Mouse (Mus musculus): ENCODE data around the gene Nav2.

Nav2 gene

GRCm38 (mm10) chr7:49064792-49065521 lies 156.4 kb downstream of the Nav2 start:
- no peak for DNase-seq

DNA sequence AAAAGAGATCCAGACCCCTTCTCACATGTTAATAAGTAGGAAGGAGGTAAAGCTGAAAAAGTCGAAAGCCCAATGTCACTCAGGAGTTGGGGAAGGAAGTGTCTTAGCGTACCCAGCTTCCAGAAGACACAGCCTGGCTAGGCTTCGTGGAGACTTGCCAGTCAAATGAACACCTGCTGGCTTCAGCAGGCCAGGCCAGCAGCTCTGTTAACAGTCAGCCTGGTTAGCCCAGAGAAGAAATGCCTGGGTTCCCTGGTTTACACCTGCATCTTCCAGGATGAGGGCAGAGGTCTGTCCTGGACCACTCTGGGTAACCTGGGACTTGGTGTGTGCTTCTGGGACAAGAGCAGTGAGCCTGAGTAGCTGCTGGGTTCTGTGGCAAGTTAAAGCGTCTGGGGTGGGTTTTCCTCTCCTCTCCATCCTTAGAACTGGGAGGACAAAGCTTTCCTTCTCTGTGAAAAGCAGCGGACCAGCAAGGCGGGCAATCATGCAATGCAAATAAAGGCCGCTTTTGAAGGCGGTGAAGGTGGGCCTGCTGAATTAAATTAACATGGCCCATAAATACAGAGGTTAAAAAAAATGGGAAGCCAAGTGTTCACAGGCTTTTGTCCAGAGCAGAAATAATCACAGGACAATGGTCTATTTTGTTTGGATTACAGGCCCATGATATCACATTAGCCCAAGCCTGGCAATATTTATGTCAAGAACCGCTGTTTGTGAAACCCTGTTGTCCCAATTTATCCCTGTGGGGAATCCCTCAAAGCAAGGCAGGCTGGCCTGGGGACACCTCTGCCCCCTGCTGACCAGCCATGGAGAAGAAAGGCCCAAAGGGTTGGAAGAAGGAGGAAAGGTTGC lies 157.3 kb downstream of the Nav2 start:
- DNase-seq: no peak

DNA sequence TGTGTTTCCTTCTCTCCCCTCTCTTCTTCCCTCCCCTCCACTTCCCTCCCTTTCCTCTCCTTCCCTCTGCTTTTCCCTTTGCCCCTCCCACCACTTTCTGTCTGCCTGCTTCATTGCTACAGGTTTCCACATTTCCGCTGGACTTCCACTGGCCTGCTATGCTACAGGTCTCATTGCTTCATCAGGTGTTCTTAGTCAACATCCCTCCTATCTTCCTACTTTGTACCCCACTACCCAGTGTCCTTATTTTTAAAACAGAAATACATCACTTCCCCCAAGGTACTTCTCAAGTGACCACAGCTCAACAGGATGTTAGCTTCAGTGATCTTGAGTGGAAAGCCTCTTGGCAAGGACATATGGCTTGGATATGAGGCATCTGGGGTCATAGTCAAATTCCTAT lies 158.3 kb downstream of the Nav2 start:
- no peak for DNase-seq

DNA sequence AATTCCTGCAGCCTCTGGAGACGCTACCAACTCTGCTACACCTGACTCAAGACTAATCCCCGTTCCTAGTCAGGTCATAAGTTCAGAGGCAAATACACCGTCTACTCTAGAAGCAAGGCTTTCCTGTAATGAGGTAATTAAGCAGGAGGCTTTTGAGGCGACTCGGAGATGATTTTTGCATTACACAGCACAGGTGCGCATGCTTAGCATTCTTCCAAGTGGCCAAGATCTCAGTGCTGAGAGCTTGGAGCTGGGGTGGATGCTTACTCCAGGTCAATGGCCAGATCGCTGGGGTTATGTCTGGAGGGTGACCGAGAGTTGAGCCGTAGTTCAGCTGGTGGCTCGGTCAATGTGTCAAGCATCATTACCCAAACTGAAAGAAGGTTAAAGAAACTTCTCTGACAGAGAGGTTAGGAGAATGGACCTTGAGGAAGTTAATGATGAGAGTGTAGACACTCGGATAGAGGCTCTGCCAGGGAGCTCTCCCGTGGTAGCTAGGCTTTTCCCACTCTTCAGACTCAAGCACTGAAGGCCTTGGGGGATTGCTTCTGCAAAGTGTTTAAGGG lies 161.0 kb downstream of the Nav2 start:
- no peak for DNase-seq

GRCm38 (mm10) chr7:49070621-49071020 lies 162.1 kb downstream of the Nav2 start:
- DNase-seq: no peak

DNA sequence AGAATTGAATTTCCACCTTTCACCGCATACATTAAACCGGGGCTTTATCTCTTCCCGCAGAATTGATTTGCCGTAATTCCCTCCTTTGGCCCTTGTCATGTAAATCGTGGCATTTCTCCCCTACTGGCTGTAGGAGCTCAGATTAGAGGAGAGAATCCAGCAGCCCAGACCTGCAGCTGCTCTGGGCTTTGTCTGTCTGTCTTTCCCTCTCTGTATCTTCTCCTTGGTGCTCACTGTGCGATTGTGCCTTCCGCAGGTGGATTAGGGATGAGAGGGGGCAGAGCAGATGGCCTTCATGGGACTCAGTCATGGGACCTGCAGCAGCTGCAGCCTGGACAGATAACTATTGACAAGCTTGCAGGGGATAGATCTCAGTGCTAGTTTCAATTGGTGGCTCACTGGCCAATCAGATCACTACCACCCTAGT lies 162.6 kb downstream of the Nav2 start:
- no peak for DNase-seq

DNA sequence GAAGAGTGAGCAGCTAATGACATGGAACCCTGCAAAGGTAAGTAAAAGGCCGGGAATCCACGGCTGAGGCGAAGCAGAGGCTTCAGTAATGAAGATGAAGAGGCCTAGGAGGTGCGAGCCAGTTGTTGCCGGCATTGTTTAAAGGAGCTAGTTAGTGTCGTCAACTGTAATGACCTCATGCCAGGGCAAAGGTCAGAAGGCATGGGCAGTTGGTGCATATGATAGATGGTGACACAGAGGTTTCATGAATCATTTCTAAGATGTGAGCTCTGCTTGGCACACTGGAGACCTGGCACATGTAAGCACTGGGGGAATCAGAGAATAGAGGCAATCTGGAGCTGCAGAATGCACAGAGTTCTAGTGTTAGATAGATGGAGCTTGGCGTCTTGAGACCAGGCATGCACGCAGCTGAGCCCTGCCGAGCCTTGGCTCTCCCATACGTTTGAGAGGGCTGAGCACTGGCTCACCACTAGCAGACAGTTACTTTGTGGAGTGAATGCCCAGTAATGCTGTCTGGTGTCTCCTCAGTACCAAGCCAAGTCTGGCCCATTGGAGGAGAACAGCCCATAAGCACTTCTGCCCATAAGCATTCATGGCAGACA lies 166.9 kb downstream of the Nav2 start:
- no peak for DNase-seq

GRCm38 (mm10) chr7:49076283-49076694 lies 167.8 kb downstream of the Nav2 start:
- DNase-seq: no peak

DNA sequence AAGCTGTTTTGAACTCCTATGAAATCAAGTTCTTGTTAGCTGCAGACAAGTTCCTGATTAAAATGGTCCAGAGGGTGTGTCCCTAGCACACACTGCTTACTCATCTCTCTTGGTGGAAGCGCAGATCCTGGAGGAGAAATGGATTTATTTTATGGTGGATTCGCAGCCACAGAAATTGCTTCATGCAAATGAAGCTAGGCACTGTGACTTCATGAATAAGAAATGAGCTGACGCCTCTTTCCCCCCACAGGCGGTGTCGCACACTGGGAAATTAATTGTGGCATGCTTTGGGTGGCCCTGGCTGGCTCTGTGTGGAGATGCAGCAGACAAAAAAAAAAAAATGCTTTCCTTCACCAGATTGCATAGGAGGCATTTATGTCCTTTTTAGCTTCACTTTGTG lies 170.4 kb downstream of the Nav2 start:
- no peak for DNase-seq

DNA sequence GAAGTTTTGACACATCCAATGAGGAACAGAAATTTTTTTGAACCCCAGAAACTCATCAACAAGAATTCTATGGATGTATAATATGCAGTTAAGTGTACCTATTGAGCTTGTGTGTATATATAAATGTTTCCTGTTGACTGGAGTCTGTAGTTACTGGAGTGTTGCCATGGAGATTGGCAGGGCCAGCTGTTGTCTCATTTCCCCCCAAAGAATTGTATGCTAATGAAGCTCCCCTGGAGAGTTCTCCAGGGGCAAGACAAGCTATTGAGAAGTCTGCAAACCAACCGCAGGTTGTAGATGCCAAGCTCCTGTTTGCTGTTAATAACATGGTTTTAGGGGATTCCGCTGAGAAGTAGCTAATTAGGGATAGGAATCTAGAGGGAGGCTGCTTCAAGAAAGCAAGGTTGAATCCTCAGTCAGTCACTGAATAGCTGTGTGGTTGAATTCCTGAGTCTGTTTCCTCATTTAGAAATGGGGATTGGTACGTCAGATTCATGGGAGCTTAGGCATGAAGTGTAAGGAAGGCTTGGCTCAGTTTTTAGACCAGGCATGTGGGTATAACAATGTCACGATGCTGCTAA lies 174.2 kb downstream of the Nav2 start:
- no peak for DNase-seq

DNA sequence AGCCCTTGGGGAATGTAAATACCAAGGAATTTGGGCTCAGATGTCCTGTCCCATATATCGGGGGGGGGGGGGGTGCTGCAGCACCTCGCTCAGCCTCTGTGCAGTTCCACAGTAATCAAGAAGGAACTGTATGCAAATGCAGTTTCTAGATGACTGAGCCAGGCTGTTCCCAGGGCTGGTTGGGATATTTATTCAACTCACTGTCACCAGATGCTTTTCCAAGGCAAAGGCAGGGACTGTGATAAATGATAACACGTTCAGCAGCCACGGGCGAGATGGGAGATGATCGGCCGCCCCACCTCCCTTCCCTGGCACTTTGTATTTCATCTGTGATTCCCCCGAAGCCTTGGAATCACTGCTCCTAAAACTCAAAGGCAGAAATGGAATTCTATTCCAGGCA lies 176.3 kb downstream of the Nav2 start:
- no peak for DNase-seq

DNA sequence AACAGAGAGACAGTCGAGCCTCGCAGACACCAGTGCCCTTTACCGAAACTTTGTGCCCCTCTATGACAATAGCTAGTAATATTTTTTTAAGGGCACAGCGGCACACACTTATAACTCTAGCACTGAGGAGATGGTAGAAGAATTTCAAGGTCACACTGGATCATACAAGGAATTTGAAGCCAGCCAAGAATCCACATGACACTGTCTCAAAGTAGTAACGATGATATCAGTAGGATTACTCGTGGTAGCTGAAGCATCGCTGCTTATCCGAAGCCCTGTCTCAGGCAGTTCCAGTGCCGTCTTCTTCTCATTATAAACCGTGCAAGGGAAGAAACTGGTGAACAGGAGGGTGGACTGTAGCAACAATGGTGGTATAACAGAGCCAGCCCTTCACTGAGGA lies 177.2 kb downstream of the Nav2 start:
- no peak for DNase-seq

- DNase-seq: no peak
These were observed 178.6 kb downstream of the Nav2 start for GRCm38 (mm10) chr7:49087154-49087553.

DNA sequence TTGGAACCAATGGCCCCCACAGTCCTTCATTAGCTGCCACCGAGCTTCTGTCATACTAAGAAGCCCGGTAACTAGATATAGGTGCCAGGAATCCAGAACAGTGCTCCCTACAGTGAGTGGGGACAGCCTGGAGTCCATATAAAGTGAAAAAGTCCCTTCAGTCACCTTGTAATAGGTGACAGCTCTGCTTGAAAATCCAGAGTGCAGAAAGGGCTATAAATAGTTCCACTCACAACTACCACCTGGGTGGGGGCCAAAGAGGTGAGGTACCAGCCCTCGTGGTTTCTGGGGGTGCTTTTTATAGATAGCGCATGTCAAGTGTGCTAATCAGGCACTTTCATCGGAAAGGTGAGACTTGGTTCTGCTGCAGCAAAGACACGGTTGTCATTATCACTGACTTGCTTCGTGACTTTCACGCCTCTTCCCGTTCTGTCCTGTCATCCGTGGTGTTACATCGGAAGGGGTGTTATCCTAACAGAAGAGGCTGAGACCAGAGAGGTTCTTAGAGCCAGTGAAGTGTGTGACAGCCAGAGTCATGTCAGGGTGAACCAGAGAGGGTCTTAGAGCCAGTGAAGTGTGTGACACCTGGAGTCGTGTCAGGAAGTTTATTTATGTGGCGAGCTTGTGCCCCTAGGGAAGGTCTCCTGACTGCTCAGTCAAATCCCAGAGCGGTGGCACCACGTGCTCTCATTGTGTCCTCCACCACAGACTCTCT lies 179.8 kb downstream of the Nav2 start:
- no peak for DNase-seq

DNA sequence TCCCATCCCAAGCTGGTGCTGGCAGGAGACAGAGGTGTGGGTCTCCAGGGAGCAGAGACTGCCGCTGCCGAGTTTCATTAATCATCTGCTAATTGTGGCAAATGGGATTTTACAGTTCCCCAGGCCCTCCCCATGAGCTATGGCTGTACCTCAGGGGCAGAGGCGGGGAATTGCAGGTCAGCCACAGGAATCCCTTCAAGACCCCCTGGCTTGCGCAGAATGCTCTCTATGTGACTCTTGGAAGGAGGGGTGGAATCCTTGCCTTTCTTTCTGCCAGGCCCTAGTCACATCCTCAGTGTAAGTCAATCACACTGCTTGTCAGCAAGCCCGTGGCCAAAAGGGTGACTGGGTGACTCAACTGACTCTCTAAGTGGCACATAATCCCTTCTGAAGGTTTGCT lies 182.9 kb downstream of the Nav2 start:
- no peak for DNase-seq

GRCm38 (mm10) chr7:49091921-49092320 lies 183.4 kb downstream of the Nav2 start:
- peak; percentile 13 for DNase-seq

- no peak for DNase-seq
These were observed 185.1 kb downstream of the Nav2 start for GRCm38 (mm10) chr7:49093596-49093995.

GRCm38 (mm10) chr7:49094531-49094930 lies 186.0 kb downstream of the Nav2 start:
- DNase-seq: no peak

- no peak for DNase-seq
These were observed 192.8 kb downstream of the Nav2 start for GRCm38 (mm10) chr7:49101291-49101690.

GRCm38 (mm10) chr7:49102223-49102622 lies 193.7 kb downstream of the Nav2 start:
- DNase-seq: no peak

GRCm38 (mm10) chr7:49104376-49104775 lies 195.9 kb downstream of the Nav2 start:
- DNase-seq: no peak

DNA sequence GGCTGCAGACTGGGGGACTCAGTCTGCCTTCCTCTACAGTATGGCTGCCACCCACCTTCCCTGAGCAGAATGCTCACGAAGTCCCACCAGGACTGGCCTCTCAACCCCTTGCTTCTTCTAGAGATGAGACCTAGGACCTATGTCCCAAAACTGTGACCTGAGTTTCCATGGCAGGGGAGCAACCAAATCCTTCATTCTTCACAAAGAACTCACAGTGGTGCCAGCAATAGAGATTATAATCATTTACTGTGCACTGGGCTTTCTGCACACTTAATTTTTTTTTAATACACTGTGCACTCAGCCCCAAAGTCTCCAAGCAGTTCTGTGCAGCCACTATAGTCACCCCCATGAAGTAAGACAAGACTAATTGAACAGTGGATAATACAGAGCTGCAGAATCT lies 196.3 kb downstream of the Nav2 start:
- no peak for DNase-seq

GRCm38 (mm10) chr7:49105501-49105900 lies 197.0 kb downstream of the Nav2 start:
- DNase-seq: no peak
